Mouse (Mus musculus): ENCODE measurements around the gene Ppm1m.

DNA sequence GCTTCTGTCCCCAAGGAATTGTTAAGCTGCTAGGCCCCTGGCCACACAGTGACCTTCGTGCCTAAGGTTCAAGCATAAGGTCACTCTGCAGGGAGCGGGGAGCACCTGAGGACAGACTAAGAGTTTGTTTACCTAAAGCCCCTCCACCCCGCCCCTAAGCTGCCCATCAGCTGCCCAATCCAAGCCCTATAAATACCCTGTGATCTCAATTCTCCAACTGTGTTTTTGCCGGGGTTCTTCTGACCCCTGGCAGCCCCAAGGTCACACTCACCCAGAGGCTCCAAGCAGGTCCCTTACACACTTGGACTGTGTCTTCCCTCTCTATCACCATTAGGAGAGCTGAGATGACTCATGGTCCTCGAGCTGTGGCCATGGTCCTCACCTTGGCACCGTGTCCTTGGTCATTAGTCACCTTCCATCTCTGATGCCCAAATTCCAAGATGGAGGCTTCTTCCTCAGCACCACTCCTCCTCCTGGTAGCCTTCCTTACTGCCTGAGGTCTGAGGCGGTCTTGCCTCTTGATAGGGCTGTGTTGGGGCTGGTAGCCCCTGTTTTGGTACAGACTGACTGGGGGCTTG, 6.3 kb upstream of the Ppm1m start:
- TF ChIP-seq EP300 (IDR thresholded peaks at IDR 0.05) (no peak), CTCF (IDR thresholded peaks at IDR 0.05) (no peak)
